Mouse (Mus musculus) liver, adult 2 months (tissue): Measurements from ENCODE around the gene Ninj1.

Experiments
- CTCF ChIP-seq: fragments of 200-500 bp; IDR thresholded peaks from 2 replicates; pipeline ENCODE4 v1.5.1; 2011; ENCODE audit warnings: low read depth, low read length, control low read depth
- POLR2A ChIP-seq: fragments of 200-500 bp; IDR thresholded peaks from 2 replicates; pipeline ENCODE4 v1.6.1; 2011; ENCODE audit warnings: low read length, control low read depth; ENCODE audit not compliant: insufficient read depth; ENCODE audit errors: extremely low read depth

DNA sequence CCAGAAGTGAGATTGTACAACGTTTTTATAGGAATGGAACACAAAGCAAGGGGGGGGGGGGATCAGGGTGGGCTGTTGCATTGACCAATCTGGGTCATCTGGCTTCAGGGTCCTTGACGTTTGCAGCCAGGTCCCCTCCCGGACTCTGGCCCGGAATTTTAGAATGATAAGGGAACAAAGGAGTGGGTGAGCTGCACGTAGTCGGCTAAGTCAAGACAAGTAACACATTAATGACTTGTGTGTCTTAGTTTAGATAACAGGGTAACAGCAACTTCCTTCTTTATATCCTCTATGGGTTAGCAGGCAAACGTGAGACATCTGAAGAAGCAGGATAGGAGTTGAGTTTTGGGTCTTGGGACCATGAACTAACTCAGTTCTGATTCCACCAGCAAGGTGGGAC, 23.6 kb upstream of the Ninj1 start:
- TF ChIP-seq CTCF (no peak), POLR2A (no peak)
